Mouse (Mus musculus) adrenal gland, postnatal 10 days (tissue): ENCODE measurements around the gene Rasgef1c. TPM values are rescaled to one million over a fixed set of nuclear protein-coding genes. Genes with fewer than 3 reads are reported as not detected.

Source experiments
- DNase-seq: peaks from one replicate; pipeline ENCODE4 v3.0.0; 2021; ENCODE audit warnings: mixed read lengths
- total RNA-seq, 2 experiments: library from RNA; stranded (reverse); gene quantifications; 2 replicates each; pipeline ENCODE4 v1.2.3; 2021

Rasgef1c gene
- total RNA-seq, 2 experiments from 2014 or later = 1.4 to 1.8 TPM

DNA sequence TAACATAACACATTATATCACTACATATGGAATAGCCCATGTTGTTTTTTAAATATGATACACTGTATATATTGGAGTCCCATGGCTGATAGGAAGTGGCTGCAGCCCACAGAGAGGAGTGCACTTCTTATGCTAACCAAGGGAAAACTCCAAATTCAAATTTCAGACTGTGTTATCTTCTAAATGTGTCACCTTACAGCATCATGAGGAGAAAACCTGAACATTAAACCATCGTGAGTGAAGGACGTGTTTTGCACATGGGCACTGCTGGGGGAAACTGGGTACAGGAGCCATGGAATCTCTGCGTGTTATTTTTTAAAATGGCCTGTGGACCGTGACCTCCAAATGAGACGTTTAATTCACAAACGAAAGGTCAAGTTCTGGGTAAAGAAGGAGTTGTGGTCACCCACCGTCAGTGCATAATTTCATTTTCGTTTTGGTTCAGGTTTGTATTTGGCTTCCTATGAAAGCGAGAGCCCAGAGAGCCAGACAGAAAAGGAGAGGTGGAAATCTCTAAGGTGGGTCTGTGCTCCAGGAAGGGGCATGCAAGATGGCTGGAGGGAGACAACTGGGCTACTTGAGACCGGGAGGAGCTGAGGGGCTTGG is 76.4 kb downstream of the Rasgef1c start:
- no peak for DNase-seq

DNA sequence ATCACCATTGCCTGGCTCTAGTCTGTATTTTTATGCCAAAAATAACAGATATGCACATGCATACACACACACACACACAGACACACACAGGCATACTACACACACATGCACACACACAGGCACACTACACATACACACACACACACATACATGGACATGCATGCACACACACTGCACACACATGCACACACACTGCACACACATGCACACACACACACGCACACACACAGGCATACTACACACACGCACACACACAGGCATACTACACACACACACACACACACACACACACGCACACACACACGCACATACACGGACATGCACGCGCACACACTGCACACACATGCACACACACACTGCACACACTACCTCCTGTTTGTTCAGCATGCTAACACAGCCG is 77.3 kb downstream of the Rasgef1c start:
- DNase-seq = no peak

DNA sequence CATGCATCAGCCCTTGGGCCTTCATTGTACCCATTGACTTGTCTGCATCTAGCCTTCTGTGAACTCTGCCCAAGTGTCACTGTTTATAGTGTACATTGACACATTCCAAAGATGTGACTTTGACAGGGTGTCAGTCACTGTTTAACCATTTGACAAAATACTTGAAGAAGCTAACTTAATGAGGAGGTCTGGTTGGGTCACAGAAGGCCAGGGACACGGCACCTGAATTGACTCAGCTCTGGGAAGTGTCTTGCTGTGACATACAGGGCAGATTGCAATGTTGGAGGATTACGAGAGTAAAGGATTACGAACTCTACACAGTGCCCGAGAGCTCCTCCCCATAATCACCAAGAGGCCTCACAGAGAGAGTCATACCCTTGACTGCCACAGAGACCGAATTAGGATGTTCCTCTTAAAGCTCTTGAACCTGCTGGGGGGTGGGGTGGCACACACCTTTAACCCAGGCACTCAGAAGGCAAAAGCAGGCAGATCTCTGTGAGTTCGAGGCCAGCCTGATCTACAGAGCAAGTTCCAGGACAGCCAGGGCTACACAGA is 79.1 kb downstream of the Rasgef1c start:
- no peak for DNase-seq

DNA sequence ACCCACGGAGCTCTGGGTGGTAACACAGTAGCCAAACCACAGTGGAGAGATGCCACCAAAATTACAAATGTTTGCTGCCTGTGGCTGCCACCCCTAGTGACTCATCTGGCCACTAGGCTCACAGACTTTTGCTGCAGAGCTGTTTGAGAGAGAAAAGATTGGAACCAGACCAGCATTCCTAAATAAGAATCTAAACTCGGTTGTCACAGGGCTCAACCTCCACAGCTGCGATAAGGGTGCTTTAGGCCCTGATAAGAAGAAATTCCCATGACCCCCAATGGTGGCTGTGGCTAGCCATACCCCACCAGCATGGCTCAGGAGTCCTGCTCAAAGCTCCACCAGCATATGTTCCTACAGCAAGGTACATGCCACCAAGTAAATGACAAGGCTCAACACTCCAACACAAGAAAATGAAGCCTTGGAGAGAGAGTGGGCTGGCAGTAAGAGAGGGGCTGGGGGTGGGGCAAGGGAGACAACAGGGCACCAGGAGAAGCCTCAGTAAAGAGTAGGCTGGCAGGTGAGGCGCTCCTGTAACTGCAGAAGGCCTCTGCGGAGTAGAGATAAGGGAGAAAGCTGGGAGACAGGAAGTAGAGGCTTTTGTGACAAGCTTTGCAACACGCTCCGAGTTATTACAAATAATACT is 79.8 kb downstream of the Rasgef1c start:
- DNase-seq = no peak

DNA sequence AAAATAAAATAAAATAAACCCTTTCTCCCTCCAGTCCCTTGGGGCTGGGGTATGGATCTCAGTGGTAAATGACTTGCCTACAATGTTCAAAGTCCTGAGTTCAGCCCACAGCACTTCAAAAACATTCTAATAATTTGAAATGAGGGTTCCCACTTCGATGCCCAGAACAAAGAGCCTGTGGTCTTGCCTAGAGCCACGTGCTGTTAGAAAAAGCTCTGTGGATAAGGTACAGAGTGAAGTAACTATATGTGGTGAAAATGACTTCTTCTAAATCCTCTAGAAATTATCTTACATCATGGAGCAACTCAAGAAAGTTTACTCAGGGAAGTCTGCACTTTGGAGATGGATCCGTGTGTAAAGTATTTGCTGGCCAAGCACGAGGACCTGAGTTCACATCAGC is 80.5 kb downstream of the Rasgef1c start:
- no peak for DNase-seq

DNA sequence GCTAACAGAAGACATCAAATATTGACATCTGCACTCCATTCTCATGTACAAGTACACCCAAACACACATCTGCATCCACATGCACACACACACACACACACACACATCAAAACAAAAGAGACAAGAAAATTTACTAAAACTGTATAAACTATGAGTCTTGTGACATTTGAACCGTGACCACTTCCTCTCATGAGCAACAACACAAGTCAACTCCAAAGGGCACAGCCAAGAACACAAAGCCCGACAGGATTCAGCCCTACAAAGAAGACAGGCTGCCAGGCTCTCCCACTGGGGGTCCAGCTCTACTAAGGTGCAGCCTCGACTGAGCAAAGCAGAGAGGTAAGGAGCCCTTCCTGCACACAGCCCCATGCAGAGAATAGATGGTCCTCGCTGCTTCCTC is 81.2 kb downstream of the Rasgef1c start:
- no peak for DNase-seq

DNA sequence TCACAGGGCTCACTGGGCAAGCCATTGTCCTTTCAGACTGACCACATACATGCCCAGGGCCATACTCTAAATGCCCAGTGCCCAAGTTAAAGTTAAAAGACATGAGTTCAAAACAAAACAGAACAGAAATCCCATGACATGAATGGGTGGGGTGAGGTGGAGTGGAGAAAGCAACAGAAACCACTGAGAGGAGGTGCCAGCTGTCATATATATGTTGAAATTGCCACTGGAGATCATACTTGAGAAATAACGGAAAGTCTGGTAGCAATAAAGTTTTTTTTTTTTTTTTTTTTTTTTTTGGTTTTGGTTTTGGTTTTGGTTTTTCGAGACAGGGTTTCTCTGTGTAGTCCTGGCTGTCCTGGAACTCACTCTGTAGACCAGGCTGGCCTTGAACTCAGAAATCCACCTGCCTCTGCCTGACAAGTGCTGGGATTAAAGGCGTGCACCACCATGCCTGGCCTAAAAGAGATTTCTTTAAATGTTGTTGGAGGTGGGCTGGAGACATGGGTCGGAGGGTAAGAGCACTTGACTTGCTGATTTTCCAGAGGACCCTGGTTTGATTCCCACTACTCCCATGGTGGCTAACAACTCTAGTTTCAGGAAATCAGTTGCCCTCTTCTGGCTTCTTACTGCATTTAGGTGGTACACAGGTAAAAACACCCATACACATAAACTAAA is 82.4 kb downstream of the Rasgef1c start:
- DNase-seq = no peak

DNA sequence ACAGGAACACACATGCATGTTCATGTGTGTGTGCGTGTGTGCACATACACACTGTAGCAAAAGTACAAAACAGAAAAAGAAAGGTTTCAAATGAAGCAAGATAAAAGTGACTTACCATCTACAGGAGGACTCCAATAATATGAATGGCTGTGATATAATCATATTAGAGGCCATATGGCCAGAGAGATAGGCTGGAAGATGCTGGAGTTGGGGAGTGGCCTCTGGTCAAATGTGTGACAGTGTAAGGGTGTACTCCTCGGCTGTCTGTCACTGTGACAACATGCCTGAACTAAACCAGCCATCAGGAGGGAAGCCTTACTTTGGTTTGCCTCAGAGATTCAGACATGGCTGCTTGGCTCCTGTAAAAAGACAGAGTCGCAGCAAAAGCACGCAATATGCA is 83.4 kb downstream of the Rasgef1c start:
- DNase-seq = no peak

DNA sequence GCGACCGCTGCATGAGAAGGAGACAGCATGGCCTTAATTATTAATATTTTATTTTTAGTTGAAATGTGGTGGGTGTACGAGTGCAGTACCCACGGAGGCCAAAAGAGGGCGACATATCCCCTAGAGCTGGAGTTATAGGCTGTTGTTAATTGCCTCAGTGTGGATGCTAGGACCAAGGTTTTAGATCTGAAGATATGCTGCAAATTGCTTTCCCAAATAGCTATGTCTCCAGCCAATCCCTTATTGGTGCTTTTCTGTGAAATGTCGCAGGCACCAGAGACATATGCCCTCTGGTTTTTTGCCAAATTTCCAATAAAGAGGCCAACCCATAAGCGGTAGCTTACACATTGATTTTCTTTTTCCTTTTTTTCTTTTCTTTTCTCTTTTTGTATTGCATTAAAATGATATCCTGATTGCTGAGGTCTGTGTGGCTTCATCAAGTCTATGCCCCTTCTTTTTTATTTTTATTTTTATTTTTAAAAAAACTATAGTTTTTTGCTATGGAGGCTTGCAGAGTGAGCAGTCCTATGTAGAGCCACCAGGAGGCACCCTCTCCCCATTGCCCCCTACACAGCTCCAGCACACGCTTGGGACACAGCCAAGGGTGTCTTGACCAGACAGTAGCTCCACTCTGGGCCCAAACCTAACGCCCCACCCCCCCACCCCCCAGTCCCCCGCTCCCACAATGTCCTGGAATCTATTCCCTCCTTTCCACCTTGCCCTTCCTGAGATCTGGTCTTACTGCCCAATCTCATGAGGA is 84.8 kb downstream of the Rasgef1c start:
- peak; percentile 73 for DNase-seq

DNA sequence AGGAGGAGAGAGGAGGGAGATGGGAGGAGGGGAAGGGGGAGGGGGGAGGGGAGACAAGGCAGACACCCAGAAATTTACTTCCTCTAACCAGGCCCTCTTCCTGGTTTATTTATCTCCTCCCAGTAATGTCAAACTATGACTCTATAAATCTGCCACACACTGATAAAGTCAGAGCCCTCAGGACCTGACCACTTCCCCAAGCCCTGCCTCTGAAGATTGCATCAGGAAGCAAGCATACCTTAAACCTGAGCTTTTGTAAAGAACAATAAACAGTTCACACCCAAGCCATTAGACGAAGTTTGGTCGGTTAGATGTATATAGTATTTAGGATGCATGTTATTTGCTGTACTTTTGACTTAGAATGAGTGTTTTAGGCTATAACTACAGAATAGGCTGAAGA is 92.9 kb downstream of the Rasgef1c start:
- DNase-seq = no peak

DNA sequence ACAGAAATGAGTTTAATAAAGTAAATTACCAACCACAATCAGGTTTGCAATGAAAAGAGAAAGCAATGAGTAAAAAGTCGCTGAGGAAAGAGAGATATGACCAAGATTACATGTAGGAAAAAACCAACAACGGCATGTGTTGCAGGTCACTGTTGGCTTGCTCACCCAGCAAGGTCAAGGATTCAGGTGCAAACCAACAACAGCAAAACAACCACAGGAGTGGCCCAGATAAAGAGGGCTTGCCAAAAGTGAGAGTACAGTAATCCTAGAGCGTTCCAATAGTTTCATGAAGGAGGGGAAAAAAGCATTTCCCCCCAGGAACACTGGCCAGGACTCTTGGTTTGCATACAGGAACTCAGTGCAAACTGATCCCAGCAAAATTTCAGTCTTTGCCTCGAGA is 94.8 kb downstream of the Rasgef1c start:
- no peak for DNase-seq

DNA sequence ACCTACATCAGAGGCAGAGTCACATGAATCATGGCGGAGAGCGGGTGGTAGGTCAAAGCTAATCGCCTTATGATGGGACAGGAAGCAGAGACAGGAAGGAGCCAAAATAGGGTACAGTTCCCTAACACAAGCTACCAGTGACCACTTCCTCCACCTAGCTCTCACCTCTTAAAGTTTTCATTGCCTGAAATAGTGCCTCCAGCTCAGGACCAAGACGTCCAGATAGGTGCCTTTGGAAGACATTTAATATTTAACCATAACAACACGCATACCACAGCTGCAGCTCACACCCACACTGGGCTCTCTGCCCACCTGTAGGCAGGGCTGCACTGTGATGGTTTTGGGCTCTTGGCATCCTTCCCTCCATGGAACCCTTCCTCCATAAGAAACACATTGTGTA is 95.7 kb downstream of the Rasgef1c start:
- DNase-seq = no peak

DNA sequence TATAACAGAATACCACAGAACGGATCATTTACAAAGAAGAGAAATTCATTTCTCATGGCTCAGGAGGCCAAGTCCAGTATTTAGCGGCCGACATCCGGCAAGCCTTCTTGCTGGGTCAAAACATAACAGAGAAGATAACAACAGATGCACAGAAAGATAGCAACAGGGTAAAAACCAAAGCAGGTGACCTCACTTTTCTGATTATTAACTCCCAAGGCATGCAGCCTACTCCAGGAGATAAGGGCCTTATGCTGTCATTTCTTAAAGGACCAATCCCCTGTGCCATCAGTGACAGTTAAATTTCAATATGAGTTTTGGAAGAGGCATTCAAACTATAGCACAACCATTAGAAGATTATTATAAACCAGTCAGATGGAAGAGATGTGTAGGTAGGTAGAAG is 101.2 kb downstream of the Rasgef1c start:
- no peak for DNase-seq

DNA sequence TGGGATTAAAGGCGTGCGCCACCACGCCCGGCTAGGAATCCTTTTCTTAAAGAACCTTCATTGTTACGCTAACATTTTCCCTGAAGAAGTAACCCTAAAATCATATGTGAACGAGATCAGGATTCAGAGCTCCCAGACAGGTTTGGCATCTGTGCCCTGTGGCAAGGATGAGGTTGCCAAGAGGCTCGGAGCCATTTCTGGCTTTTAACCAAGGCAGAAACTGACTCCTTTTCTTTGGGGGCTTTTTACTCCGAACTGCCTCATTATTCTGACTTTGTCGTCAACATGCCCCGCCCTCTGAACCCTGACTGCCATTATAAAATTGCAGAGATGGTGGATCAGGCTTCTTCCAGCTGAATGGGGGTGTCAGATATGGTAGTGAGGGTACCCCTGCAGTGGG is 106.1 kb downstream of the Rasgef1c start:
- no peak for DNase-seq

DNA sequence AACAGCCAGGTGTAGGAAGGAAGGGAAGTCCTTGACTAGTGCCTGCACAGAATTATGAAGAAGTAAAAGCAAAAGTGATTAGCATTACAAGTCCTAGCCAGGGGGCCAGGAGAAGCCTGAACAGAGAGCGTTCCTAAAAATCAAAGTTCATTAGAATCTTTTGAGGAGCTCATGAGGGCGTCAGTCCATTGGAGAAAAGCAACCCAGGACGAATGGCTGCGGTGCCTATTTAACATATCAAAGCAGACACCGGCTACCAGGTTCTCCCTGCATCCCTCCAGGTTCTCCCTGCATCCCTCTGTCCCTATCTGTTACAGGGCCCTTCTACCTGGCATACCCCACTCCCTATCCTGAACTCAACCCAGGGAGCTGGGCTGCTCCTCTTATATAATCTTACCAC is 106.6 kb downstream of the Rasgef1c start:
- DNase-seq = no peak

DNA sequence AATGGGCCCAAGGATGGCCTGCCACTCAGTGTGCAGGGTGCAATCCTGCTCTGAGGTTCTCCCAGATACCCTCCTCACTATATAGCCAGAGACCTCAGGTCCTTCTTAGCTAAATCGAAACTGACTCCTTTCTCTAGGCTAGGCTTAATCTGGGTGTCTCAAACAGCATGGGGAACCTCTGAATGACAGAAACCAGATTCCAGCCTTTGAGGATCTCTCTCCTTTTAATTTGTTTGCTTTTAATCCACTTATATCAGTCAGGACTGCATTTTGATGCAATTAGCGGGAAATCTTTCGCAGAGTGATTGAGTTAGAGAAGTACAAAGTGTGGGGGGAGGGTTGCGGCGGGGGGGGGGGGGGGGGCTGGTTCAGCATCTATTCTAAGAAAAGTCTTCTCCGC is 111.4 kb downstream of the Rasgef1c start:
- no peak for DNase-seq

DNA sequence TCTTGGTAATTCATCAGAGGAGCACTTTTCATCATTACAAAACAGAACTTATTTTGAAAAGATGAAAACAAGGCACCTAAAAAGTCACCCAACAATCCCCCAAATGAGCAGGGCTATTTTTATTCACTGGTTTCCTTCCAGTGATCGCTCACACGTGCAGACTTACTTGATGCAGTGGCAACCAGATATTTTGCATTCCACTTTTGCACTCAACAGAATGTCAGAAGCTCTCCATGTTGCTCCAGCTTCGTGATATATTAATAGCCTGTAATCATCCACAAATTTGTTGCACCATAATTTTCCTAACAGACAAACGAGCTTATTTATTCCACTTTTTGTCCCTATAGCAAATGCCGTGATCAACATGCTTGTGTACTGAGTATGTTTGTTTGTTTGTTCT is 114.9 kb downstream of the Rasgef1c start:
- DNase-seq = no peak

DNA sequence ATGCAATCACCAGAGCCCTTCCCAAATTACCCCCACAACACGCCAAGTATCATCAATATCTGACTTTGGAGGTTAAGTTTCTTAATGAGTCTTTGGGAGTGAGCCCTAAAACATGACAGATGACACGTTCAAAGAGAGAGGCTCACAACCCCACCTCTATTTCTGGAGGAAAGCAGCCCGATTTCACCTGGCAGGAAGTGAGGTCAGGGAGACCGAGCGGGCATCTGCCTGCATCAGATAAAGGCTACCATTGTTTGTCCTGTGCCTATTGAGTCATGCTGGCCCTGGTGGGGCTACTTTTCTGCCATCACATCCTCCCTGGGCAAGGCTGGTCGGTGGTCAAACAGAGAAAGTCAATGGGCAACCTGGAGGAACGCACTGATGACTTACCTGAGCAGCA is 115.9 kb downstream of the Rasgef1c start:
- no peak for DNase-seq

DNA sequence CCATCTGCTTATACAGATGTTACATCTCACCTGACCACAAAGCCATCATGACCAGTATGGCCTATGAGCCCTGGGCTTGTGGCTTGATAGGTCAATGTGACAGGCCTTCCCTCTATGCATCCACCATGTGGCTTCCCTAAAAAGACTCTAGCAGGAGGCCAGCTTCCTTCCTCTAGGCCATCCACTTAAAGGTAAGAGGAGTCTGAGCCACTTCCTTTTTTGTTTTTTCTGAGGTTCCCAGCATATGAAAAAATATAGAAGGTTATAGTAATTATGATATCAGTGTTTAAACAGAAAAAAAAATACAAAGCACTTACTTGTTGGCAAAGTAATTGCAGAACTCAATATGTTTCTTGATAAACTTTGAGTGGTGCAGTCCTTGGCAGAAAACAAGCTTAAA is 117.2 kb downstream of the Rasgef1c start:
- no peak for DNase-seq

DNA sequence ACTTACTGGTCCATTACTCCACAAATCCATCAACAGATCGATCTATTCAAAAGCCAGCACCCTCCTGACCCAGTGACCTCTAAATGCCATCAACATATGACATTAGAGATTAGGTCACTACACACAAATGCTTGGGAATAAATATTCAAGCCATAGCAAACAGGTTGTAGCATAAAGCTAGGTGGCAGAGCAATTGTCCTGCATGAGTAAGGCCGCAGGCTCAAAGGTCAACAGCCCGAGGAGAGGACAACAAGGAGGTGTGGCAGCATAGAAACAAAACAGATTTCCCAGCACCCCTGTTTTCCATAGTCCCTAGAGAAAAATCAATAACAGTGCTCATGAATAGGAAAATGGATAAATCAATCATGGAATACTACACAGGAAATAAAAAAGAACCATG is 120.5 kb downstream of the Rasgef1c start:
- DNase-seq = no peak

DNA sequence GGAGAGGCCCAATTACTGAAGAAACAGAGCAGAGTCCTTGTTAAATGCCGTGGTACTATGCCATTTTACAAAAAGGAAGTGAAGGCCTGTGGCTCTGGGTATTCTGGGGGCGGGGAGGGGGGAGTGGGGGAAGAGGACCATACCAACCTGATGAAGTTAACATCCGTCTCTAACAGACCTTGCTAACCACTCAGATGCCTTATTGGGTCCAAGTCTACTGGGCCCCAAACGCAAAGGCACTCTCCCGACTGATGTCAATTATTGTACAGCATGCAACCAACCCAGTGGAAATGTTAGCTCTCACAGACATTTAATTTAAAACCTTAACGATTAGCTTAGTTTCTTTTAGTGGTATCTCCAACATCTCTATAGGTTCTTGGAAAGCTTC is 122.8 kb downstream of the Rasgef1c start:
- no peak for DNase-seq

DNA sequence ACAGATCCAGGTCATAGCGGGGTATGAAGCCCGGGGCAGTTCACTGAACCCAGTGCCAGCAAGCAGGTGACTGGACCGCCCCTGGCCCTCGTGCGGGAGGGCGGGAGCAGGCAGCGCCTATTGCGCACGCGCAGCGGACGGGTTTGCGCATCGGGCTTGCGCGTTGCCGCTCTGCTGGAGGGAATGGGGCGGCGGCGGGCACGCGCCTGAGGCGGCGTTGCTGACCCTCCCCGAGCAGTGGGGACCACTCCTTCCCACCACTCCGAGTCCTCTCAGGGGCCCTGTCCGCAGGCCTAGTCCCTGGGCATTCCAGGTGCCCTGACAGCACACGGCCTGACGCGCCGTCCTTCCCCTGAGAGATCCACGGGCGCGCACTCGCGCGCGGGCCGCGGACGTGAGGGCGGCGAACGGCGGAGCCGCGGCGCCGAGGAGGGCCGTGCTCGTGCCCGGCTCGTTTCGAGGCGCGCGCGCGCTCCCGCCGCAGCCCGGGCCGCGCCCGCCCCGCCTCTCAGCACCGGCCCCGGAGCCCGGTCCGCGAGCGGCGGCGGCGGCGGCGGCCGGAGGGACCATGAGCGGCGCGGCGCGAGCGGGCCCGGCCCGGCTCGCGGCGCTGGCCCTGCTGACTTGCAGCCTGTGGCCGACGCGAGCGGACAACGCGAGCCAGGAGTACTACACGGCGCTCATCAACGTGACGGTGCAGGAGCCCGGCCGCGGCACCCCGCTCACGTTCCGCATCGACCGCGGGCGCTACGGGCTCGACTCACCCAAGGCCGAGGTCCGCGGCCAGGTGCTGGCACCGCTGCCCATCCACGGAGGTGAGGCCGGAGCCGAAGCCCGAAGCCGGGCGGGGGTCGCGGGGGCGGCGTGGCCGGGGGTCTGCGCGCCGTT is 123.4 kb downstream of the Rasgef1c start, which contains the start of gene Rnf130:
Gene Rnf130 (plus strand): TSS at position 514 of the 888 bp plus-strand sequence.
- peak; percentile 97 for DNase-seq
